Mouse (Mus musculus) liver, embryonic 14.5 days (tissue): Measurements from ENCODE around the gene Tm9sf3. TPM values are rescaled to one million over a fixed set of nuclear protein-coding genes. Genes with fewer than 3 reads are reported as not detected.

Experiments
- ATAC-seq: fragments of 200-750 bp; cut with Nextera tagmentation; 2 replicates; pipeline ENCODE4 v1.8.0; 2017; ENCODE audit warnings: moderate number of reproducible peaks, mild to moderate bottlenecking, moderate library complexity; ENCODE audit not compliant: insufficient read depth
- DNase-seq, 3 experiments: peaks; one replicate each; pipeline ENCODE4 v3.0.0-alpha.2; 2012 to 2013; ENCODE audit warnings: low read depth in 3 of 3, low spot score in 3 of 3
- H3K27ac ChIP-seq: fragments of 300-500 bp; sonication (generic); 2 replicates; pipeline ENCODE4 v1.5.1; 2014; ENCODE audit warnings: moderate library complexity, mild to moderate bottlenecking, control low read depth, inconsistent platforms
- H3K27me3 ChIP-seq: fragments of 300-500 bp; sonication (generic); 2 replicates; pipeline ENCODE4 v1.6.1; 2014; ENCODE audit warnings: mild to moderate bottlenecking, low read length, moderate library complexity; ENCODE audit not compliant: control insufficient read depth, insufficient read depth
- H3K36me3 ChIP-seq: fragments of 300-500 bp; sonication (generic); replicated peaks from 2 replicates; pipeline ENCODE4 v1.6.1; 2014; ENCODE audit warnings: low read depth; ENCODE audit not compliant: control insufficient read depth, insufficient read depth
- H3K4me1 ChIP-seq, 2 experiments: fragments of 200-500 bp in 1 of 2; fragments of 300-500 bp in 1 of 2; sonication (generic) in 1 of 2; replicated peaks; 2 replicates each; pipeline ENCODE4 v1.6.1; 2012 to 2014; ENCODE audit warnings: antibody characterized with exemption in 1 of 2, inconsistent platforms in 1 of 2, low read length in 1 of 2; ENCODE audit not compliant: control insufficient read depth in 2 of 2, insufficient read depth in 2 of 2
- H3K4me2 ChIP-seq: fragments of 300-500 bp; sonication (generic); 2 replicates; pipeline ENCODE4 v1.6.1; 2014; ENCODE audit warnings: low read depth, mild to moderate bottlenecking, control low read depth, moderate library complexity
- H3K4me3 ChIP-seq, 2 experiments: fragments of 200-500 bp in 1 of 2; fragments of 300-500 bp in 1 of 2; sonication (generic) in 1 of 2; 2 replicates each; pipeline ENCODE4 v1.5.1; 2012 to 2014; ENCODE audit warnings: low read depth in 2 of 2, low read length in 2 of 2, mild to moderate bottlenecking in 2 of 2, control low read depth in 1 of 2, inconsistent platforms in 1 of 2, moderate library complexity in 1 of 2; ENCODE audit not compliant: insufficient read depth in 1 of 2
- H3K9ac ChIP-seq: fragments of 300-500 bp; sonication (generic); replicated peaks from 2 replicates; pipeline ENCODE4 v1.6.1; 2014; ENCODE audit warnings: mild to moderate bottlenecking, control low read depth, moderate library complexity
- H3K9me3 ChIP-seq: fragments of 300-500 bp; sonication (generic); 2 replicates; pipeline ENCODE4 v1.6.1; 2016; ENCODE audit warnings: low read length, mixed read lengths; ENCODE audit not compliant: control insufficient read depth
- CTCF ChIP-seq: IDR thresholded peaks from 2 replicates; pipeline ENCODE4 v1.5.1; 2016; ENCODE audit warnings: antibody characterized with exemption, low read depth, control low read depth
- EP300 ChIP-seq: IDR thresholded peaks from 2 replicates; pipeline ENCODE4 v1.6.1; 2016; ENCODE audit warnings: antibody characterized with exemption, low read depth
- WGBS: fragments of 180-500 bp; shearing (Covaris S2); extraction: QIAGEN DNeasy Blood & Tissue Kit; methylation state at CpG from one replicate; pipeline ENCODE4 v1.1.7; 2014; ENCODE audit not compliant: insufficient replicate concordance; 5-methylcytosine and 5-hydroxymethylcytosine counted together
- polyA plus RNA-seq, 2 experiments: library from polyadenylated mRNA; depleted of rRNA in 1 of 2; stranded (reverse) in 1 of 2; unstranded in 1 of 2; fragments of >200 nt; fragmentation: Nextera tagmentation in 1 of 2; extraction: Ambion mirVana in 1 of 2; gene quantifications; 2 replicates each; pipeline versions ENCODE4 v1.2.1 to v1.2.3; 2012 to 2014

The Tm9sf3 gene
- polyA plus RNA-seq, 2 experiments, result 35.0 to 53.0 TPM

GRCm38 (mm10) chr19:41254584-41254983, 9.2 kb downstream of the Tm9sf3 start:
- no peak overlapping the region for H3K27ac ChIP-seq
- no peaks in the 10 kb centered on the region for H3K9me3 ChIP-seq
- TF ChIP-seq CTCF (no peak), EP300 (no peak)
- no peaks in the 10 kb centered on the region for H3K27me3 ChIP-seq
- peaks cover 2% of the 10 kb centered on the region for H3K36me3 ChIP-seq
- 69% methylated on average over 5 of the region's 5 CpGs for WGBS
- ATAC-seq (no peak), DNase-seq (no peak)
- H3K4me3 ChIP-seq, result no peak overlapping the region
- H3K4me1 ChIP-seq, result peaks cover 0 to 6% of the 10 kb centered on the region in 2 experiments; a peak in 2 of 4 replicates
- H3K4me2 ChIP-seq, result no peak overlapping the region
- H3K9ac ChIP-seq, result no peak overlapping the region

GRCm38 (mm10) chr19:41248968-41249367, 14.8 kb downstream of the Tm9sf3 start:
- TF ChIP-seq EP300 (no peak), CTCF (no peak)
- Histone ChIP-seq H3K4me1 (no peaks in the 10 kb centered on the region), H3K4me2 (no peak overlapping the region), H3K36me3 (peaks cover 15% of the 10 kb centered on the region), H3K9me3 (no peaks in the 10 kb centered on the region), H3K4me3 (no peak overlapping the region), H3K27ac (no peak overlapping the region), H3K27me3 (no peaks in the 10 kb centered on the region), H3K9ac (no peak overlapping the region)
- 67% methylated on average over 4 of the region's 4 CpGs for WGBS
- DNase-seq (no peak), ATAC-seq (no peak)

- Histone ChIP-seq H3K27ac (no peak overlapping the region), H3K9me3 (no peaks in the 10 kb centered on the region), H3K36me3 (peaks cover 12% of the 10 kb centered on the region), H3K9ac (no peak overlapping the region), H3K4me2 (no peak overlapping the region), H3K4me1 (no peaks in the 10 kb centered on the region), H3K27me3 (no peaks in the 10 kb centered on the region), H3K4me3 (no peak overlapping the region)
- DNase-seq, result no peak
- TF ChIP-seq CTCF (no peak), EP300 (no peak)
- WGBS, result 79% methylated on average over 3 of the region's 3 CpGs
- ATAC-seq, result no peak
Observed at GRCm38 (mm10) chr19:41248271-41248670, 15.5 kb downstream of the Tm9sf3 start.

- no peaks in the 10 kb centered on the region for H3K9me3 ChIP-seq
- H3K4me3 ChIP-seq, result no peak overlapping the region
- ATAC-seq, result no peak
- H3K36me3 ChIP-seq, result peaks cover 18% of the 10 kb centered on the region
- TF ChIP-seq EP300, result no peak
- no peak for TF ChIP-seq CTCF
- H3K4me2 ChIP-seq, result no peak overlapping the region
- no peak overlapping the region for H3K9ac ChIP-seq
- no peak overlapping the region for H3K27ac ChIP-seq
- WGBS, result 68% methylated on average over 4 of the region's 4 CpGs
- H3K27me3 ChIP-seq, result no peaks in the 10 kb centered on the region
- DNase-seq, result no peak
- no peaks in the 10 kb centered on the region for H3K4me1 ChIP-seq
Observed at GRCm38 (mm10) chr19:41246271-41246670, 17.5 kb downstream of the Tm9sf3 start.

- H3K9me3 ChIP-seq, result no peaks in the 10 kb centered on the region
- 59% methylated on average over 6 of the region's 6 CpGs for WGBS
- peaks cover 24% of the 10 kb centered on the region for H3K36me3 ChIP-seq
- H3K4me2 ChIP-seq, result no peak overlapping the region
- H3K27me3 ChIP-seq, result no peaks in the 10 kb centered on the region
- no peak overlapping the region for H3K27ac ChIP-seq
- TF ChIP-seq CTCF, result peak; percentile 73
- no peak for TF ChIP-seq EP300
- DNase-seq (peak in 2 of 3 experiments; percentile 11 to 27), ATAC-seq (no peak)
- H3K4me3 ChIP-seq, result no peak overlapping the region
- H3K9ac ChIP-seq, result no peak overlapping the region
- H3K4me1 ChIP-seq, result no peaks in the 10 kb centered on the region
Observed at GRCm38 (mm10) chr19:41244581-41244980, 19.2 kb downstream of the Tm9sf3 start.
